Mouse (Mus musculus) liver, embryonic 15.5 days (tissue): ENCODE measurements around the gene Cct5. TPM values are rescaled to one million over a fixed set of nuclear protein-coding genes. Genes with fewer than 3 reads are reported as not detected.
"Not testable (repeated sequence)": the region's sequence is repeated elsewhere in the genome, so short reads cannot be mapped to it uniquely, and the experiment has no call there.

Experiments
- ATAC-seq: fragments of 200-750 bp; cut with Nextera tagmentation; 2 replicates; pipeline ENCODE4 v1.8.0; 2017; ENCODE audit warnings: moderate number of reproducible peaks, mild to moderate bottlenecking, moderate library complexity; ENCODE audit not compliant: insufficient read depth
- H3K27ac ChIP-seq: fragments of 300-500 bp; sonication (generic); replicated peaks from 2 replicates; pipeline ENCODE4 v1.5.1; 2015; ENCODE audit warnings: mild to moderate bottlenecking, inconsistent platforms
- H3K27me3 ChIP-seq: fragments of 300-500 bp; sonication (generic); 2 replicates; pipeline ENCODE4 v1.6.1; 2015; ENCODE audit warnings: mild to moderate bottlenecking, inconsistent platforms
- H3K36me3 ChIP-seq: fragments of 300-500 bp; sonication (generic); replicated peaks from 2 replicates; pipeline ENCODE4 v1.6.1; 2015; ENCODE audit warnings: moderate library complexity, mild to moderate bottlenecking, inconsistent platforms
- H3K4me1 ChIP-seq: fragments of 300-500 bp; sonication (generic); replicated peaks from 2 replicates; pipeline ENCODE4 v1.6.1; 2015; ENCODE audit warnings: inconsistent platforms
- H3K4me2 ChIP-seq: fragments of 300-500 bp; sonication (generic); 2 replicates; pipeline ENCODE4 v1.6.1; 2015; ENCODE audit warnings: moderate library complexity, mild to moderate bottlenecking, inconsistent platforms
- H3K4me3 ChIP-seq: fragments of 300-500 bp; sonication (generic); replicated peaks from 2 replicates; pipeline ENCODE4 v1.5.1; 2015; ENCODE audit warnings: mild to moderate bottlenecking, inconsistent platforms
- H3K9ac ChIP-seq: fragments of 300-500 bp; sonication (generic); 2 replicates; pipeline ENCODE4 v1.6.1; 2015; ENCODE audit warnings: moderate library complexity, mild to moderate bottlenecking, inconsistent platforms
- H3K9me3 ChIP-seq: fragments of 300-500 bp; sonication (generic); replicated peaks from 2 replicates; pipeline ENCODE4 v1.6.1; 2016; ENCODE audit warnings: inconsistent platforms
- WGBS: fragments of 180-500 bp; shearing (Covaris S2); methylation state at CpG from one replicate; pipeline ENCODE4 v1.1.7; 2015; ENCODE audit warnings: mixed read lengths; ENCODE audit not compliant: insufficient replicate concordance; 5-methylcytosine and 5-hydroxymethylcytosine counted together
- polyA plus RNA-seq: library from polyadenylated mRNA; unstranded; fragments of >200 nt; fragmentation: Nextera tagmentation; extraction: Ambion mirVana; gene quantifications from 2 replicates; pipeline ENCODE4 v1.2.1, GENCODE M21; 2015

Gene Cct5
- polyA plus RNA-seq, 1 experiment from 2014 or later: 263 TPM

DNA sequence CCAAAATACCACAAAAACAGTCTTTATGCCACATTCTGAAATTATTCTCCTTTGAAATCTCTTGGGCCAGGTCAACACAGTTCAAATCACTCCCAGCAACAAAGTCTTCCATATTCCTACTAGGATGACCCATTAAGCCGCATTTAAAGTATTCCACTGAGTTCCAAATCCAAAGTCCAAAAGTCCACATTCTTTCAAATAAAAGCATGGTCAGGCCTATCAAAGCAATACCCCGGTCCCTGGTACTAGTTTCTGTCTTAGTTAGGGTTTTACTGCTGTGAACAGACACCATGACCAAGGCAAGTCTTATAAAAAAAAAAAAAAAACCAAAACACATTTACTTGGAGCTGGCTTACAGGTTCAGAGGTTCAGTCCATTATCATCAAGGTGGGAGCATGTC, 20.5 kb downstream of the Cct5 start:
- H3K27me3 ChIP-seq, ATAC-seq, H3K4me2 ChIP-seq, H3K9ac ChIP-seq, H3K27ac ChIP-seq, H3K36me3 ChIP-seq, H3K4me3 ChIP-seq, H3K9me3 ChIP-seq, H3K4me1 ChIP-seq: not testable (repeated sequence)
- WGBS: 71% methylated on average over 2 of the region's 2 CpGs

DNA sequence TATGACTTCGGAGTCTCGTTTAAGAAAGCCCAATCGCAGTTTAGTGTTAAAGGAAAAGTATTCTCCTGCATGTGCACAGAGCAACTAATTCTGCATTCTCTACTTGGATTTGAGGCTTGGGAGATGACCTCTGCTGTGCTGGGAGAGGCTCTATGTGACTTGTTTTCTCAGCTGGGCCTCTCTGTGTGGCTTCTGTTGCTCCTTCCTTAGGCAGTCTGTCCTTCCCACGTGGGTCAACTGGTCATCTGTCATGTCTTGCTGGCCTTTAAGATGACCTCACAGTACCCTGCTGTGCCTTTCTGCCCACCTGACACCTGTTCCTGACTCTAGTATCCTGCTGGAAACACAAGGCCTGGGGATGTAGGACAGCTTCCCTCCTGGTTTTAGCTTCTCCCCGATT, 25.5 kb downstream of the Cct5 start:
- no peaks in the 10 kb centered on the region for H3K36me3 ChIP-seq
- no peaks in the 10 kb centered on the region for H3K9me3 ChIP-seq
- no peak overlapping the region for H3K27ac ChIP-seq
- H3K9ac ChIP-seq: no peak overlapping the region
- H3K4me2 ChIP-seq: no peak overlapping the region
- WGBS: 74% methylated on average over 5 of the region's 5 CpGs
- no peak for ATAC-seq
- no peaks in the 10 kb centered on the region for H3K27me3 ChIP-seq
- H3K4me3 ChIP-seq: no peak overlapping the region
- peaks cover 27% of the 10 kb centered on the region for H3K4me1 ChIP-seq

DNA sequence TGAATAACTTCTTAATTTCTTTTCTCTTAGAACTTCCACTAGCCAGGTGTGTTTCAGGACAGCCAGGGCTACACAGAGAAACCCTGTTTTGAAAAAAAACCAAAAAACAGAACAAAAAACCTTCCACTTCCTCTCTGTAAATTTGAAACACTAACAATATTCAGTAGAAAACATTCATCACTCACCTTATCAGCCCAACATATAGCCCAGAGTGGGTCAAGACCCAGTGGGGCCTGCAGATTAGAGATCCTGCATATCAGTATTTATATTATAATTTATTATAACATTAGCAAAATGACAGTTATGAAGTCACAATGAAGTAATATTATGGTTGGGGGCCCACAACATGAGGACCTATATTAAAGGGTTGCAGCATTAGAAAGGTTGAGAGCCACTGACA, 27.9 kb downstream of the Cct5 start:
- Histone ChIP-seq H3K4me3 (no peak overlapping the region), H3K4me2 (no peak overlapping the region), H3K36me3 (no peaks in the 10 kb centered on the region), H3K4me1 (peaks cover 44% of the 10 kb centered on the region), H3K9ac (no peak overlapping the region), H3K27me3 (no peaks in the 10 kb centered on the region), H3K27ac (peak overlapping the region; percentile 31), H3K9me3 (no peaks in the 10 kb centered on the region)
- peak; percentile 54; the same call in 1 of the 2 replicates for ATAC-seq

DNA sequence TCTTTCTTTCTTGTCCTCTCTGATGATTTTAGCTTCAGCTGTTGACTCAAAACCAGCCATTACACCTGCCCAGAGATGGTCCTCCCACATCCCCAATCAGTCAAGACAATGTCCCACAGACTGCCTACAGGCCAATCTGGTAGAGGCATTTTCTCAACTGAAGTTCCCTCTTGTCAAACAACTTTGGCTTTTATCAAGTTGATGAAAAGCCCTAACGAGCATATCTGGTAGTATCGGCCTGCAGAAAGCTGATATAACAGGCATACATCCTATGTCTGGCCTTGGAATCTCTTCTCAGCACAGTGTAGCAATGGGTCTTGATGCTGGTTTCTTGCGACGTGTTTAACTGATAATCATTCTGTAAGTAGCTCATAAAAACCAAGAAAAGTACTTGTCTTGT, 28.3 kb downstream of the Cct5 start:
- Histone ChIP-seq H3K9ac (no peak overlapping the region), H3K4me2 (no peak overlapping the region), H3K27me3 (no peaks in the 10 kb centered on the region), H3K4me3 (no peak overlapping the region), H3K4me1 (peaks cover 47% of the 10 kb centered on the region), H3K9me3 (no peaks in the 10 kb centered on the region), H3K27ac (peak overlapping the region; percentile 31), H3K36me3 (no peaks in the 10 kb centered on the region)
- 13% methylated on average over 4 of the region's 4 CpGs for WGBS
- peak; percentile 75 for ATAC-seq

DNA sequence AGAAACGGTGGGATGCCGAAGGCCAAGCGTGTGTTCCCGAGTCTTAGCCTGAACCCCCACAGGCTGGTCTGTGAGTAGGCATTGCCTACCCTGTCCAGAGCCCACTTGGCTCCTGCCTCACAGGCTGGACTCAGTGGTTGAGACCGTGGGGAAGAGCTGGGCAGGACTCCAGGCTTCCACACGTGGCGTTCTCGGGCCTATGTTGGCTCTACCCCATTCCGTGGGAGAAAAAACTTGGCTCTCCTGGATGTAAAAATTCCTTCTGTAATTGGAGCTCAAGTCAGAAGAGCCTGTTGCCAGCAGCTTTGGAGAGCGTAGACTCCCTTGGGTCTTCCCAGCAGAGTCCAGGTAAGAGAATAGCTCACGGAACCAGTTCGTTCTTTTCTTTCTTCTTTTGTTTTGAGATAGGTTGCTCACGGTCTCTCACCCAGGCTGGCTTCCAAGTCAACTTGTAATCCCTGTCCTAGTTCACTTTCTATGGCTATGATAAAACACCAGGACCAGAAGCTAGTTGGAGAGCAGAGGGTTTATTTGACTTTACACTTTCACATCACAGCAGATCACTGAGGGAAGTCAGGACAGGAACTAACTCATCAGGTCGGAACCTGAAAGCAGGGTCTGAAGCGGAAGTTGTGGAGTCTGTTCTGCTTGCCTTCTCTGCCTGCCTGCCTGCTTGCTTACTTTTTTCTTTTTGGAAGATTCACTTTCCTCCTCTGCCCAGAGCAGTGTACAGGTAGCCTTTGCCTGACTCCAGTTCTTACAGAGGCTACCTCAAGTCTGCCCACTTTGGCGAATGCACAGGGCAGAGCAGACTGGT, 29.5 kb downstream of the Cct5 start:
- no peaks in the 10 kb centered on the region for H3K9me3 ChIP-seq
- no peak for ATAC-seq
- 75% methylated on average over 16 of the region's 16 CpGs for WGBS
- H3K4me3 ChIP-seq: no peak overlapping the region
- no peaks in the 10 kb centered on the region for H3K36me3 ChIP-seq
- H3K4me1 ChIP-seq: peaks cover 55% of the 10 kb centered on the region
- H3K27ac ChIP-seq: no peak overlapping the region
- H3K9ac ChIP-seq: no peak overlapping the region
- H3K27me3 ChIP-seq: no peaks in the 10 kb centered on the region
- no peak overlapping the region for H3K4me2 ChIP-seq

DNA sequence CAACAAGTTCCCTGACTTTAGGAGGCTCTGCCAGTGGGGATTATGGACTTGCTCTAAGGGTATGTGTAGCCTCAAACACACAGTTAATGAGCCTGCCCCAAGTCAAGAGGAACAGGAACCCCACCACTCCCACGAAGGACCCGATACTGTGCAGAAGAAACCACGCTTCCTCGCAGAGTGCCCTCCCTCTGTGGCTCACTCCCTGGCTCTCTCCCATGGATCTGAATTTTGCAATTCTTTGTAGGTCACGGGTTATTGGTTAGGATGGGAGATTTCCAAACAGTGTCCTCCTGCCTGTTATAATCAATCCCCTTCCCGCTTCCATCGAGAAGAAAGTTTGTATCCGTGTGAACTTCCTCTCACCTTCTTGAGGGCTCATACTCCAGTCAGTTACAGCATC, 30.6 kb downstream of the Cct5 start:
- Histone ChIP-seq H3K27me3 (no peaks in the 10 kb centered on the region), H3K4me1 (peaks cover 55% of the 10 kb centered on the region), H3K9ac (no peak overlapping the region), H3K36me3 (no peaks in the 10 kb centered on the region), H3K4me3 (no peak overlapping the region), H3K9me3 (no peaks in the 10 kb centered on the region), H3K27ac (no peak overlapping the region), H3K4me2 (no peak overlapping the region)
- ATAC-seq: no peak
- 49% methylated on average over 8 of the region's 8 CpGs for WGBS

DNA sequence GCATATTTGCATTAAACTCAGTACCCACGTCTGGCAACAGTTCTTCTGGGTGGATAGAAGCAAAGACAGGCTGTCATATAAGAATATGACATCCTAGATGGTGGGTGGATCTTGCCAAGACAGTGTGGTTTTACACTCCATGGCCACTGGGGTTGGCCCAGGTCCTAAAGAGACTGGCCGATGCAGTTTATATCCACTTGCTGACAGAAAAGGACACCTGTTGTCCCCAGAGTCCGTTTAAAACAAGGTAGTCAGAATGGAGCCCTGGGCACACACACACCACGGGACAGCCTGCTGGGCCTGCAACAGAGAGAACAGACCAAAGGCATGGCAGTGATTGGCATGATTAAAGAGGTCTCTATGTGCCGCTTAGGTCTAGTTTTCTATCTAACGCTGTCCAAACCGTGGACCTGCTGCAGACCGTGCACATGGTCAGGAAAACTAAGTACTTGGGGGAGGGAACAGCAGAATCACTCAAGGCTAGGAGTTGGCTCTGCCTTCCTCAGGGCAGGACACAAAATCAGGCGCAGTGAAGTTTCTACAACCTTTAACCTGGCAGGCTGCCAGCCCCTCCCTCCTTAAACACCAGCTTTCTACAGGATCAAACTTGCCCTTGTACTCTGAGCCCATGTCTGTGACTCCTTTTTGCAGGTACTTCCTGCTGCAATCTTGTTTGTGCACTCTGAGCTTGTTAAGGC, 32.1 kb downstream of the Cct5 start:
- no peak overlapping the region for H3K4me3 ChIP-seq
- 0 out of 2 replicates have a peak overlapping the region, but pooled peaks have one; percentile 14 for H3K27ac ChIP-seq
- no peaks in the 10 kb centered on the region for H3K36me3 ChIP-seq
- H3K9ac ChIP-seq: no peak overlapping the region
- ATAC-seq: no peak
- no peaks in the 10 kb centered on the region for H3K9me3 ChIP-seq
- peaks cover 55% of the 10 kb centered on the region for H3K4me1 ChIP-seq
- no peaks in the 10 kb centered on the region for H3K27me3 ChIP-seq
- 0 out of 2 replicates have a peak overlapping the region, but pooled peaks have one; percentile 7 for H3K4me2 ChIP-seq
- 53% methylated on average over 9 of the region's 9 CpGs for WGBS

DNA sequence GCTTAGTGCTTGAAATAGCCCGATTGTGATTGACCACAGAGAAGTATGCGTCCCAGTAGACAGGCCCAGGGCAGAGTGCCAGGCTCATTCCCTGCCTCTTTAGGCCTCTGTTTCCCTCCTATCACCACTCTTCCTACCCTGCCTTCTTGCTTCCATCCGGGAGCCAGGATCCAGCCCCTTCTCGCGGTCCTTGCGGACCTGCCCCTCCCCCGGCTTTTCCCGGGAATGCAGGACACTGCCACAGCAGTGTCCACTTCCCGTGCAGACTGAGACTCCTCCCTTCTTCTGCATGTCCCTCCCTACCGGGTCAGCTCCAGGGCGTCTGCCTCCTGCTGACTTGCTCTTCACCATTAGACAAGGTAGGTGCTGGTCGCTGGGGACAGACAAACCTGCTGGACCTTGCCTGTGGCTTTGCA, 33.0 kb downstream of the Cct5 start:
- no peaks in the 10 kb centered on the region for H3K27me3 ChIP-seq
- peaks cover 56% of the 10 kb centered on the region for H3K4me1 ChIP-seq
- H3K27ac ChIP-seq: no peak overlapping the region
- ATAC-seq: peak; percentile 41; the same call in 1 of the 2 replicates
- no peaks in the 10 kb centered on the region for H3K36me3 ChIP-seq
- peak overlapping the region; percentile 43 for H3K4me2 ChIP-seq
- WGBS: 56% methylated on average over 12 of the region's 12 CpGs
- H3K4me3 ChIP-seq: peak overlapping the region; percentile 20; the same call in 1 of the 2 replicates
- no peak overlapping the region for H3K9ac ChIP-seq
- no peaks in the 10 kb centered on the region for H3K9me3 ChIP-seq

DNA sequence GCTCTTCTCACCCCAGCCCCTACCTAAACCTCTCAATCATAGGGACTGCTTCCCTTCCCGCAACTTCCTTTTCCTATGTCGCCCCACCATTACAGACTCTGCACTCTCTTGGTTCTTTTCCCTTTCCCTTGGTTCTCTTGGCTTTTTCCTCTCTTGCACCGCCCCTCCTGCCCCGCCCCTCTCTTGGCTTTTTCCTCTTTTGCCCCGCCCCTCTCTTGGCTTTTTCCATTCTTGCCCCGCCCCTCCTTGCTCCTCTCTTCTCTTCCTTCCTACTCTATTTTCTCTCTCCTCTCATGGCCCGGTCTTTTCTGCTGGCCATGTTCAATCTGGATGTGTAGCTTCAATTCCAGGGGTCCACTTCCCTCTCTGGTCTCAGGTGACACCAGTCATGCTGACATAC, 34.2 kb downstream of the Cct5 start:
- H3K4me1 ChIP-seq: peaks cover 52% of the 10 kb centered on the region
- H3K9me3 ChIP-seq: no peaks in the 10 kb centered on the region
- no peak overlapping the region for H3K4me3 ChIP-seq
- ATAC-seq: no peak
- H3K9ac ChIP-seq: no peak overlapping the region
- no peak overlapping the region for H3K27ac ChIP-seq
- no peaks in the 10 kb centered on the region for H3K27me3 ChIP-seq
- no peak overlapping the region for H3K4me2 ChIP-seq
- 47% methylated on average over 7 of the region's 7 CpGs for WGBS
- H3K36me3 ChIP-seq: no peaks in the 10 kb centered on the region

DNA sequence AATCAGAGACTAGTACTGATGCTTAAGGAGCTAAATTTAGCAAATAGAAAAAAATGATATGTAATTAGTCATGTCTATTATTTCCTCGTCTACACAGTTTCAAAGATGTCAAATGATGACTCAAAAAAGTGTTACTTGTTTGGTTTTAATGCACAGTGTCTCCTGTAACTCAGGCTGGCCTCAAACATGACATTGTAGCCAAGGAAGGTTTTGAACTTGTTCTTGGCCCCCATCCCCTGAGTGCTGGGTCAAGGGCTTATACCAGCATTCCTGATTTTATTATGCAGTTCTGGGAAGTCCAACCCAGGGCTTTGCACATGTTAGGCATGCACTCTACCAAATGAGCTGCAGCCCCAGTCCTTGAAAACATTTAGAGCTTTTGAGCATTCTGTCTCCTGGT, 35.8 kb downstream of the Cct5 start:
- Histone ChIP-seq H3K27me3 (no peaks in the 10 kb centered on the region), H3K36me3 (no peaks in the 10 kb centered on the region), H3K27ac (no peak overlapping the region), H3K9ac (no peak overlapping the region), H3K4me2 (no peak overlapping the region), H3K4me3 (no peak overlapping the region), H3K9me3 (no peaks in the 10 kb centered on the region), H3K4me1 (peaks cover 38% of the 10 kb centered on the region)
- 37% methylated on average over 1 of the region's 1 CpGs for WGBS
- ATAC-seq: no peak

DNA sequence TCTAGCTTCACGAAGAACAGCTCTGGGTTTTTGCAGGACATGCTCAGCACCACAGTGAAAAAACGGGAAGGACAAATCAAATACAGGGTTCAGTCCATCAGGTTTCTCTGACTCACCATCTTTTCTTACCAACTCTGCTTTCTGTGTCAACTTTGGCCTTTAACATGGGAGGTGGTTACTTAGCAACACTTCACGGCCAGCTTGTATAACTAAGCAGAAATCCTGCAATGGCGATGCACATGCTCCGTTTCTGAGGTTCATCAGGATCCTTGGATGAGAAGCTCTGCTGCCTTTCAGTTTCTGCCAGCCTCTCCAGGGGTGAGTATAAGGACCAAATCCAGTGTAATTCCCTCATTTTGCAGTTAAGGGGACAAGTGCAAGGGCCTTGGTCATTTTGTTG, 36.4 kb downstream of the Cct5 start, which contains the start of gene Cmbl:
Gene Cmbl, plus strand, starts transcription at position 206 of the 400 bp plus-strand sequence.
- Histone ChIP-seq H3K4me1 (peaks cover 32% of the 10 kb centered on the region), H3K4me3 (no peak within 1 kb of the TSS), H3K36me3 (no peaks in the 10 kb centered on the region), H3K27me3 (no peaks in the 10 kb centered on the region), H3K27ac (no peak within 1 kb of the TSS), H3K9me3 (no peaks in the 10 kb centered on the region), H3K4me2 (no peak within 1 kb of the TSS; the same call in 1 of the 2 replicates), H3K9ac (no peak within 1 kb of the TSS)
- ATAC-seq: no peak
- 64% methylated on average over 5 of the region's 5 CpGs for WGBS
